Mouse (Mus musculus) midbrain, embryonic 11.5 days (tissue): ENCODE results near the gene Castor1. TPM values are rescaled to one million over a fixed set of nuclear protein-coding genes. Genes with fewer than 3 reads are reported as not detected.

ENCODE experiments used
- ATAC-seq: fragments of 200-750 bp; cut with Nextera tagmentation; 2 replicates; pipeline ENCODE4 v1.8.0; 2017; ENCODE audit warnings: moderate TSS enrichment, moderate library complexity; ENCODE audit not compliant: low FRiP score
- DNase-seq: peaks from one replicate; pipeline ENCODE4 v3.0.0; 2015; ENCODE audit warnings: low spot score; ENCODE audit errors: missing footprints
- H3K27ac ChIP-seq: fragments of 300-500 bp; sonication (generic); 2 replicates; pipeline ENCODE4 v1.5.1; 2014; ENCODE audit warnings: low read depth, low read length
- H3K27me3 ChIP-seq: fragments of 300-500 bp; sonication (generic); 2 replicates; pipeline ENCODE4 v1.6.1; 2014; ENCODE audit warnings: mild to moderate bottlenecking, low read length, moderate library complexity, mixed read lengths; ENCODE audit not compliant: control insufficient read depth, insufficient read depth
- H3K36me3 ChIP-seq: fragments of 300-500 bp; sonication (generic); 2 replicates; pipeline ENCODE4 v1.6.1; 2014; ENCODE audit warnings: mild to moderate bottlenecking, low read length, moderate library complexity, mixed read lengths; ENCODE audit not compliant: control insufficient read depth, insufficient read depth
- H3K4me1 ChIP-seq: fragments of 300-500 bp; sonication (generic); 2 replicates; pipeline ENCODE4 v1.6.1; 2014; ENCODE audit warnings: low read length; ENCODE audit not compliant: control insufficient read depth, insufficient read depth
- H3K4me2 ChIP-seq: fragments of 300-500 bp; sonication (generic); 2 replicates; pipeline ENCODE4 v1.6.1; 2014; ENCODE audit warnings: mild to moderate bottlenecking, moderate library complexity
- H3K4me3 ChIP-seq: fragments of 300-500 bp; sonication (generic); 2 replicates; pipeline ENCODE4 v1.5.1; 2014; ENCODE audit warnings: low read depth, low read length
- H3K9ac ChIP-seq: fragments of 300-500 bp; sonication (generic); 2 replicates; pipeline ENCODE4 v1.6.1; 2014; ENCODE audit warnings: low read length
- H3K9me3 ChIP-seq: fragments of 300-500 bp; sonication (generic); 2 replicates; pipeline ENCODE4 v1.6.1; 2016; ENCODE audit warnings: low read length; ENCODE audit not compliant: control insufficient read depth
- WGBS: fragments of 180-500 bp; shearing (Covaris S2); extraction: QIAGEN DNeasy Blood & Tissue Kit; methylation state at CpG from one replicate; pipeline ENCODE4 v1.1.7; 2014; 5-methylcytosine and 5-hydroxymethylcytosine counted together
- polyA plus RNA-seq: library from polyadenylated mRNA; unstranded; fragments of >200 nt; fragmentation: Nextera tagmentation; extraction: Ambion mirVana; gene quantifications from 2 replicates; pipeline ENCODE4 v1.2.1, GENCODE M21; 2014

Castor1 gene
- polyA plus RNA-seq, 1 experiment from 2014 or later = 2.7 TPM

DNA sequence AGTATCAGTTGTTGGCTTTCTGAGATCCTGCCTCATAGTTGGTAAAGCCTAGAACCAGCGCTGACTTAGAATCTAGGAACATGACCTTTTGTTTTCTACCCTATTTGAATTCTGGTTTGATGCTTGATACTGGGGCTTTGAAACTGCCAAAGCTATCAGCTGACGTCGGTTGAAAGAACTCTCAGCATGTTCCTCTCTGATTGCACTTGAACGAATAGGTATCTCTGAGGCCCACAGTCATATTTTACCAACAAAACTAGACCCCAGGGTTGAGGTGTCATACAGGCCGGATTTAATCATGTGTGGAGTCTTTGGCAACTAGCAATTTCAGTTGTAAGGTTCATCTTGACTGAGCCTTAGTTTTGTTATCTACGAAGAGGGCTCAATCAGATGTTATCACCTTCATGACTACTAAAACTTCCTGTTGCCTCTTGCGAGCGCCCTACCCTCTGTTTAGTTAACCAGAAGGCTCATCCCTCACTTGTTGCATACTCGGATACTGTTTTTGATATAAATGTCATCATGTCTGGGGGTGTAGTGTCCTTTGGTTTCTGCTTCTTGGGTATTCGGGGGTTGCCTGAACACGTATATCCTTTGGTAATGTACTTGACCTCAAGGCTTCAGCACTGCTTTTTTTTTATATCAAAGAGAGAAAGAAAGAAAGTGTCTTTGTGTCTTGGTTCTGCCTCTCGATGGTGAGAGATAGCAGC lies 14.9 kb upstream of the Castor1 start:
- Histone ChIP-seq H3K4me3 (no peak overlapping the region), H3K36me3 (0 out of 2 replicates have a peak, but pooled peaks cover 2% of the 10 kb centered on the region), H3K4me2 (no peak overlapping the region), H3K9ac (no peak overlapping the region), H3K9me3 (no peaks in the 10 kb centered on the region), H3K27ac (no peak overlapping the region), H3K4me1 (no peaks in the 10 kb centered on the region), H3K27me3 (no peaks in the 10 kb centered on the region)
- 87% methylated on average over 12 of the region's 12 CpGs for WGBS
- DNase-seq (no peak), ATAC-seq (no peak)

- Histone ChIP-seq H3K27ac (no peak overlapping the region), H3K27me3 (no peaks in the 10 kb centered on the region), H3K36me3 (0 out of 2 replicates have a peak, but pooled peaks cover 2% of the 10 kb centered on the region), H3K4me1 (no peaks in the 10 kb centered on the region), H3K9ac (no peak overlapping the region), H3K4me3 (no peak overlapping the region), H3K4me2 (no peak overlapping the region), H3K9me3 (no peaks in the 10 kb centered on the region)
- WGBS = 53% methylated on average over 2 of the region's 2 CpGs
- no peak for DNase-seq
- no peak for ATAC-seq
Measured at GRCm38 (mm10) chr11:4203705-4204074, 14.3 kb upstream of the Castor1 start.

DNA sequence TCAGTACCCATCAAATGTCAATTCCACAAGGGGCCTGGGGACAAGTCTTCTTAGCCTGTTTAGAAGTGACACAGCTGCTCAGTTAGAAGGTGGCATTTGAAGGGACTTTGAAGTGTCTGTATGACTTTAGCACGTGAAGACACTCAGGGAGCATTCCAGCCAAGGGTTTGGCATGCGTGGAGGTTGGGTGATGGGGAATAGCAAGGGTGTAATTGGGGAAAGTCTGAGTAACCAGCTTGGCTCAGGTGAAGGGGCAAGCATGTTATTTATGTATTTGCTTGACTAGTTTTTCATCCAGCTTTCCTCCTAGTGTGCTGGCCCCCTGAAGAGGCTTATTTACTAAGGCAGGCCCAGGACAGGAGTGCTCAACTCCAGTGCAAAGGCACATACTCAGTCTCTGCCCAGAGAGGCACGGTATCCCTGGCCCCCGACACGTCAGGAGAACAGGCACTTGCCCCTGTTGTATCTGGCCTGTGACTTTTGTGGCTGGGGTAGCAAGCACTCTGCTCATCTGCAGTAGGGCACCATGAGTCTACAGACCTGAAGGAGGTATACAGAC lies 12.8 kb upstream of the Castor1 start:
- Histone ChIP-seq H3K9ac (no peak overlapping the region), H3K27me3 (no peaks in the 10 kb centered on the region), H3K27ac (no peak overlapping the region), H3K4me2 (no peak overlapping the region), H3K36me3 (0 out of 2 replicates have a peak, but pooled peaks cover 2% of the 10 kb centered on the region), H3K9me3 (no peaks in the 10 kb centered on the region), H3K4me1 (no peaks in the 10 kb centered on the region), H3K4me3 (no peak overlapping the region)
- 84% methylated on average over 5 of the region's 5 CpGs for WGBS
- no peak for ATAC-seq
- DNase-seq = no peak

DNA sequence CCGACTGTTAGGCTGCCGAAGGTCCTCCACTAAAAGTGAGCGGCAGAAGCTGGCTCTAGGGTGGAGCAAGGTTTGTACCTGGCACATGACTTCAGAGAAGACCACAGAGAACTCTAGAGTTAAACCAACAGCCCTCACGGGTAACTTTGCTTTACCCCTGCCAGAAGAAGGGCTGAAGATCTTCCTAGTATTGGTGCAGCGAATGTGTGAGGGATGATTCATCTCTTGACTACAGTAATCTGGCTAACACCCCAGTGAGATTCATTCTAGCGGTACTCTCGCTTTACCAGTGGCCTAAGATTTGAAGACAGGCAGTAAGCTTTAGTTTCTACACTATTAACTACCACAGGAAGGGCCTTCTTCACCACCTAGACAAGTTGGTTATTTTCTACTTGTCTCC lies 12.1 kb upstream of the Castor1 start:
- Histone ChIP-seq H3K36me3 (0 out of 2 replicates have a peak, but pooled peaks cover 2% of the 10 kb centered on the region), H3K4me1 (no peaks in the 10 kb centered on the region), H3K27me3 (no peaks in the 10 kb centered on the region), H3K4me3 (no peak overlapping the region), H3K9ac (no peak overlapping the region), H3K27ac (no peak overlapping the region), H3K4me2 (no peak overlapping the region), H3K9me3 (no peaks in the 10 kb centered on the region)
- whole genome bisulfite sequencing = 89% methylated on average over 7 of the region's 7 CpGs
- ATAC-seq (no peak), DNase-seq (no peak)

GRCm38 (mm10) chr11:4206563-4206962 lies 11.5 kb upstream of the Castor1 start:
- H3K9ac ChIP-seq = no peak overlapping the region
- no peak for DNase-seq
- no peak for ATAC-seq
- H3K4me3 ChIP-seq = no peak overlapping the region
- H3K27me3 ChIP-seq = no peaks in the 10 kb centered on the region
- no peak overlapping the region for H3K27ac ChIP-seq
- H3K4me2 ChIP-seq = no peak overlapping the region
- no peaks in the 10 kb centered on the region for H3K9me3 ChIP-seq
- 83% methylated on average over 6 of the region's 6 CpGs for WGBS
- H3K4me1 ChIP-seq = no peaks in the 10 kb centered on the region
- H3K36me3 ChIP-seq = 0 out of 2 replicates have a peak, but pooled peaks cover 2% of the 10 kb centered on the region

DNA sequence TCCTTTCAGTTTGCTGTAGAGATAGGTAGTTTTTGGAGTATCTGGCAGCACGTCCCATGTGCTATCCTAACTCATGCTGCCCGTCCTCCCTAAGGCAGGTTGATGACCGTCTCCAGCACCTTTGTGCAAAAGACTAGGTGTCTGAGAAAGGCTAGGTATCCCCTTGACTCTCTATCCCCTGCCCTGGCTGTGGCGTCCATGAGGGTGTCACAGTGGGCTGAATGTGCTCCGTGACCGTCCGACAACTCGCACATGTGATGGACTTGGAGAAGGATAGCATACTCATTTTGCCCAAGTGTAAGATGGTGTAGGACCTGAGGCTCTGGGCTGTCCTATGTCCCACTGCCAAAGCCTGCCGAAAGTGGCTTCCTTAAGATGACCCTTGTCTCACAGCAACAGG lies 10.4 kb upstream of the Castor1 start:
- no peak overlapping the region for H3K4me2 ChIP-seq
- WGBS = 92% methylated on average over 9 of the region's 9 CpGs
- H3K36me3 ChIP-seq = 0 out of 2 replicates have a peak, but pooled peaks cover 2% of the 10 kb centered on the region

DNA sequence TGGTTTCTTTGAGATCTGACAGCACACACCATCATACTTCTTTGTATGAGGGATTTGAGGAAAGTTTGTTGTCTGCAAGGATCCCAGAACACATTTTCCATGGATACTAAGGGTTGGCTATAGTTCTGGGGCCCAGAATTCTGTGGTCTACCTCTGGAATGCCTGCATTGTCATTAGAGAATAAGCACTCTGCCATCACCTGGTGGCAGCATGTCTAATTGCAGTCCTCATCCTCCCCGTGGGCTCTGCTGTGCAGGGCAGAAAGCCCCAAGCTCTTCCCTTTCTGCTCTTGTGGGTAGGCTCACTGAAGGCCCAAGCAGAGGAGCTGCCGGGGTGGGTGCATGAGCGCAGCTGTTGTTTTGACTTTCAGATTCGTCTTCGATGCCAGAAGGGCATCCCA lies 8.5 kb upstream of the Castor1 start:
- H3K27me3 ChIP-seq = no peaks in the 10 kb centered on the region
- no peak overlapping the region for H3K27ac ChIP-seq
- no peaks in the 10 kb centered on the region for H3K4me1 ChIP-seq
- no peak overlapping the region for H3K4me2 ChIP-seq
- no peaks in the 10 kb centered on the region for H3K9me3 ChIP-seq
- no peak overlapping the region for H3K4me3 ChIP-seq
- H3K36me3 ChIP-seq = 0 out of 2 replicates have a peak, but pooled peaks cover 2% of the 10 kb centered on the region
- WGBS = 83% methylated on average over 5 of the region's 5 CpGs
- no peak for ATAC-seq
- DNase-seq = no peak
- H3K9ac ChIP-seq = no peak overlapping the region

More for the DNA sequence above, 10.4 kb upstream of the Castor1 start:
- DNase-seq (no peak), ATAC-seq (no peak)
- Histone ChIP-seq H3K27me3 (no peaks in the 10 kb centered on the region), H3K9ac (no peak overlapping the region), H3K4me3 (no peak overlapping the region), H3K9me3 (no peaks in the 10 kb centered on the region), H3K27ac (no peak overlapping the region), H3K4me1 (no peaks in the 10 kb centered on the region)

DNA sequence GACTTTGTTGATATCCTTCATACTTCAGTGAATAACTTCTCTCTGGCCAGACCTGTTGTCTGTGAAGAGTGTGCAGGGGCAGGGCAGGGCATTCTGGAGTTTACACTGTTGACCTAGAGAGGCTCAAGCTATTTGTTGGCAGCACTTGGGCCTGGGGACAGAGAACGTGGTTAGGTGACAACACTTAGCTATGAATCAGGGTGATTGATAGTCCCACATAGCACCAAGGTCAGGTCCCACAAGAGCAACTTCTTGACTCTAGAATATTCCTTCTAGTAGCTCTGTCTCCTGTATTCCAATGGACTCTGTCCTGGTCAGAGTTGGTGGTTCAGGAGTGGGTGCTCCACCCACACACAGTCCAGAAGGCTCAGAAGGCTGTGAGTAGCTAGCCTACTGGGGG lies 7.2 kb upstream of the Castor1 start:
- Histone ChIP-seq H3K27ac (no peak overlapping the region), H3K9me3 (no peaks in the 10 kb centered on the region), H3K4me2 (no peak overlapping the region), H3K4me1 (no peaks in the 10 kb centered on the region), H3K27me3 (no peaks in the 10 kb centered on the region), H3K36me3 (peaks cover 6% of the 10 kb centered on the region; the same call in 1 of the 2 replicates), H3K4me3 (no peak overlapping the region), H3K9ac (no peak overlapping the region)
- DNase-seq (no peak), ATAC-seq (no peak)
- 83% methylated on average over 1 of the region's 1 CpGs for WGBS

- ATAC-seq (no peak), DNase-seq (no peak)
- H3K9ac ChIP-seq = no peak overlapping the region
- H3K4me2 ChIP-seq = no peak overlapping the region
- H3K27ac ChIP-seq = no peak overlapping the region
- WGBS = 93% methylated on average over 10 of the region's 10 CpGs
- no peaks in the 10 kb centered on the region for H3K4me1 ChIP-seq
- H3K36me3 ChIP-seq = peaks cover 4% of the 10 kb centered on the region; the same call in 1 of the 2 replicates
- H3K9me3 ChIP-seq = no peaks in the 10 kb centered on the region
- peaks cover 6% of the 10 kb centered on the region for H3K27me3 ChIP-seq
- no peak overlapping the region for H3K4me3 ChIP-seq
Measured at GRCm38 (mm10) chr11:4213107-4213506, 4.9 kb upstream of the Castor1 start.
